Mouse (Mus musculus): ENCODE results near the gene Gm49776.

Gm49776 gene

DNA sequence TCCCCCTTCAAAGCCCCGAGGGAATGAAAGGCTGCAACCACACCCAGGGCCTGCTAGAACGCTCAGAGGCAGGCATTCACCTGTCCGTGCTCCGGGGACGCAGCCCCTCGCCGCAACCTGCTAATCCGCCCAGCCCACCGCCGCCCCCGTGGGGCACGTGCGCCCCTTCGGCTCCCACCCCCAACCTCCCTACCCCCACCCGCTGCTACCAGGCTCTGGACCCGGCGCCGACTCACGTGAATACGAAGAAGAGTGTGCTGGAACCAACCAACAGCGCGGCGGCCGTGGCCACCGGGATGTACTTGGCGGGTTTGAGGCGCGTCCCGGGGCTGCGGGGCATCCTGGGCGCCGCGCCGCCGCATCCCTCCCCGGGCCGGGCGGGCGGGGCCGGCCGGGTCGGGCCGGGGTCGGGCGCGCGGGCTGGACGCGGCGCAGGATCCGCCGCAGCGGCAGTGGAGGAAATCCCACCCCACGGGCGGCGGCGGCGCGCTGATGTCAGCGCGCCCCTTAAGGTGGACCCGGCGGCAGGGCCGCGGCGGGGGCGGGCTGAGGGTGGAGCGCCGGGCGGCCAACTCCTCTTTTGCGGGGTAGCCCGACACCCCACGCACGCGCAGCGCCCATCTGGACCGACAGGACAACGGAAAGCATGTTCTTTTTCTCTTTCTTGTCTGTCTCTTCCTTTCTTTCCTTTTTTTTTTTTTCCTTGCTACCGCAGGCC is 23.3 kb downstream of the Gm49776 start, which contains the start of gene Zdhhc8:
TSS of gene Zdhhc8 (minus strand) at position 466 of the 718 bp plus-strand sequence.
- no peak for DNase-seq (ENCODE audit: low read depth, low spot score)

- no peak for DNase-seq (ENCODE audit: low read depth, low spot score)
Observed at GRCm38 (mm10) chr16:18233919-18234670, 24.0 kb downstream of the Gm49776 start.

DNA sequence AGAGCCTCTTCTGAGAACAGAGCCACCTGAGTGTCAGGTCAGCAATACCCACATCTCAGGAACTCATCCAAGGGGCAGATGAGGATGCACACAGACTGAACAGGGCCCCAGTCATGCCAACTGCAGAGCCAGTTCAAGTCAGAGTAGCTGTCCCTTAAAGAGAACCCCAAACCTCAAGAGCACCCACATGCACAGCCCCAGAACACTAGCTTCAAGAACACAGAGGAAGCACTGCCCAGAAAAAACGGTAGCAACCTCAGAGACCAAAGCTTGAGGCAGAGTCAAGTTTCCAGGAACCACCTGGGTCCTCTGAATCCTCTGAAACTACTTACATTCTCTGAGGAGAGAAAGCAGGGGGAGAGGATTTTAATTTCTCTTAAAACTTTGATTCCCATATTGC is 24.7 kb downstream of the Gm49776 start:
- DNase-seq (ENCODE audit: low read depth, low spot score) = no peak

GRCm38 (mm10) chr16:18231451-18231850 is 26.7 kb downstream of the Gm49776 start:
- no peak for DNase-seq (ENCODE audit: low read depth, low spot score)

GRCm38 (mm10) chr16:18231047-18231446 is 27.1 kb downstream of the Gm49776 start:
- no peak for DNase-seq (ENCODE audit: low read depth, low spot score)

- no peak for DNase-seq (ENCODE audit: low read depth, low spot score)
Observed at GRCm38 (mm10) chr16:18230617-18231016, 27.5 kb downstream of the Gm49776 start.

DNA sequence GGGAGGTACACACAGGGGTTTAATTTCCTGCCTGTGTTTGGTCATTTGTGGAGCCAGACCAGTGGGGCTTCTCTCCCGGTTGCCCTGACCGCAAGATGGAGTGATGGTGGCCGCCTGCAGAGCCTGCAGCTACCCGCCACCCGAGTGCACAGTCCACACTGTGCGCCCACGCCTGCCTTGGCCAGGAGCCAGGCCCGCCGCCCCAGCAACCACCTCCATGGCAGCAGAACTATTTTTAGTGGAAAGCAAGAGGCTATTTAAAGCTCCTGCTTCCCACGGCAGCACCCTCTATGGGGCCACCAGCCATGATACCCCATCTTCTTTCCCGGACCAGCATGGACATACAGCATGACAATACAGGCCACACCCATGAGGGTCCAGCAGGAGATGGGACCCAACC is 28.5 kb downstream of the Gm49776 start:
- DNase-seq (ENCODE audit: low read depth, low spot score) = no peak

GRCm38 (mm10) chr16:18228856-18229255 is 29.3 kb downstream of the Gm49776 start:
- no peak for DNase-seq (ENCODE audit: low read depth, low spot score)

- no peak for DNase-seq (ENCODE audit: low read depth, low spot score)
Observed at GRCm38 (mm10) chr16:18227897-18228422, 30.2 kb downstream of the Gm49776 start.

GRCm38 (mm10) chr16:18227187-18227586 is 30.9 kb downstream of the Gm49776 start:
- DNase-seq (ENCODE audit: low read depth, low spot score) = no peak

DNA sequence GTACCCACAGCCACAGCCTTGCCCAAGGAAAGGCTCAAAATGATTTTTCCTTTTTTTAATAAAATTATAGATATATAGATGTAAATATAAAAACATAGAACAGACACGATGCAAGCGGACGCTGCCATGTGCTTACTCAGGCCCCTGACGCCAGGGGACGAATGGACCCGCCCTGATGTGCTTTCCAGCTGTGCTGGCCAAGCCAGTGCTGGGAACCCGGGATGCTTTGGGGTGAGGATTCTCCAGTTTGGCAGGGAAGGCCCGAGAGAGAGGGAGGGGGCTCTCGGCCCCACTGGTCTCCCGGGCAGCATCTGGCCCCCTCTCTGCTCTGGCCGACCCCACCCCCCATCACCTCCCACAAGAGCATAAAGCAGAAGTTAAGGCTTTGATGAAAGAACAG is 35.9 kb downstream of the Gm49776 start:
- no peak for DNase-seq (ENCODE audit: low read depth, low spot score)

DNA sequence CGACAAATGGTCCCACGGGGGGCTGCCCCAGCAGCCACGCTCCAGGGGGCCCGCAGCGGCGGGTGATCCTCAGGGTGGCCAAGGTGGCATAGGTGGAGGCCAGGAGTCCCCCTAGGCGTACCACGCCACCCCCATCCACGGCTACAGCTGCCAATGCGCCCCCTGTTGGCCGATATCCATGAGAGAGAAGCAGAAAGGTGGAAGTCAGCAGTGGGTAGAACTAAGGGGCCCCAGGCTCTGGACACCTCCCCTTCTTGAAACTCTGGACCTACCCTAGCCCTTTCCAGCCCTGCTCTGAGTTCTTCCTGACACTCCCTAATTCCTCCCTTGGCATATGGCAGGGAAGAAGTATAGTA is 36.6 kb downstream of the Gm49776 start:
- DNase-seq (ENCODE audit: low read depth, low spot score) = no peak

DNA sequence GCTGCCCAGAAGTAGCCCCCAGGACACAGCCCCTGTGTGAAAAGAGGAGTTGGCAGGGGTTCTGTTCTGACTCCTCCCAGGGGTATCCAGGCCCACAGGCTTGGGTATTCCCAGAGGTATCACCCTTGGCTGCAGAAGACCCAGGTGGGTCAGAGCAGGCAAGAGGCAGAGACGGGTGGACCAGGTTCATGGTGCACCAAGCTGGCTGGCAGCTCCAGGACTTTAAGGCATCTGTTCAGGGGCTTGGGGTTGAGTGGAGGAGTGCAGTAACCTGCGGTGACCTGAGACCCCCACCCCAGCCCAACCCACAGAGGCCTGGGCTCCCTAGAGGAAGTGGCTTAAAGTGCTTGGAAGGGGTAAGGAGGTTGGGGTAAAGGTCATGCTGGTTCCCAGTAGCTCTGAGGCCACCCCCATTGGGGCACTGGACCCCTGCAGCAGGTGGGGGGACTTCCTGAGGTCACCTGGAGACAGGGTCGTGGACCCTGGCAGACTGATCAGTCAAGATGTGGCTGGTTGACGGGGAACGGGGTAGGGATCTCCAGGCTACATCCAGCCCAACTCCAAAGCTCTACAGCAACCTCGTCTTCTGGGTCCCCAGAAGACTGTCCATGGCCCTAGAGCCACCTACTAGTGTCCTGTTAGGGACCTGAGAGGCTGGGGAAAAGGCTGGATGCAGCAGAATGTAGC is 37.1 kb downstream of the Gm49776 start:
- DNase-seq (ENCODE audit: low read depth, low spot score) = no peak

- DNase-seq (ENCODE audit: low read depth, low spot score) = peak; percentile 36
Observed at GRCm38 (mm10) chr16:18220001-18220400, 38.1 kb downstream of the Gm49776 start.

DNA sequence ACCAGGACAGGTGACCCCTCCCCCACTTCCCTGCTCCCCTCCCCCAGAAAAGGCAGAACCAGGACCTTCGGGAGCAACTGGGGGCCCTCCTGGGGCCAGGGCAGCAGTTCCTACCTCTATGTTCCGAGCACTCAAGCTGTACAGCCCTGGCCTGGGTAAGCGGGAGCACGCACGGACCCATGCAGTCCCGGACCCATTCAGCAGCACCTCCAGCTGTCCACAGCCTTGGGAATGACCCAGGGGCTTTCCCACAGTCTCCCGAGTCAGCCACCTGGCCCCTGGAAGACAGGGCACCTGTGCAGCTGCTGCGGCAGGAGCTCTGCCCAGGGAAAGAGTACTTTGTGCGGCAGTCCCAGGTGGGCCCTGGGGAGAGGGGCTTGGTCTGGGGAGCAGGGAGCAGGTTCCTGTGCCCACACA is 39.5 kb downstream of the Gm49776 start:
- no peak for DNase-seq (ENCODE audit: low read depth, low spot score)

- no peak for DNase-seq (ENCODE audit: low read depth, low spot score)
Observed at GRCm38 (mm10) chr16:18217579-18217978, 40.5 kb downstream of the Gm49776 start, which contains the start of gene Ccdc188. Ccdc188 (plus strand) TSS chr16:18217879.

- DNase-seq (ENCODE audit: low read depth, low spot score) = no peak
Observed at GRCm38 (mm10) chr16:18214858-18215257, 43.3 kb downstream of the Gm49776 start.

- DNase-seq (ENCODE audit: low read depth, low spot score) = peak; percentile 75
Observed at GRCm38 (mm10) chr16:18213689-18214088, 44.4 kb downstream of the Gm49776 start.

- peak; percentile 87 for DNase-seq (ENCODE audit: low read depth, low spot score)
Observed at GRCm38 (mm10) chr16:18211417-18212171, 46.5 kb downstream of the Gm49776 start.

GRCm38 (mm10) chr16:18210701-18211416 is 47.3 kb downstream of the Gm49776 start:
- DNase-seq (ENCODE audit: low read depth, low spot score) = peak; percentile 69

Data from forelimb bud, embryonic 11.5 days (tissue).